8 mouse cellular contexts compared by ENCODE assay signal in the genomic region with DNA sequence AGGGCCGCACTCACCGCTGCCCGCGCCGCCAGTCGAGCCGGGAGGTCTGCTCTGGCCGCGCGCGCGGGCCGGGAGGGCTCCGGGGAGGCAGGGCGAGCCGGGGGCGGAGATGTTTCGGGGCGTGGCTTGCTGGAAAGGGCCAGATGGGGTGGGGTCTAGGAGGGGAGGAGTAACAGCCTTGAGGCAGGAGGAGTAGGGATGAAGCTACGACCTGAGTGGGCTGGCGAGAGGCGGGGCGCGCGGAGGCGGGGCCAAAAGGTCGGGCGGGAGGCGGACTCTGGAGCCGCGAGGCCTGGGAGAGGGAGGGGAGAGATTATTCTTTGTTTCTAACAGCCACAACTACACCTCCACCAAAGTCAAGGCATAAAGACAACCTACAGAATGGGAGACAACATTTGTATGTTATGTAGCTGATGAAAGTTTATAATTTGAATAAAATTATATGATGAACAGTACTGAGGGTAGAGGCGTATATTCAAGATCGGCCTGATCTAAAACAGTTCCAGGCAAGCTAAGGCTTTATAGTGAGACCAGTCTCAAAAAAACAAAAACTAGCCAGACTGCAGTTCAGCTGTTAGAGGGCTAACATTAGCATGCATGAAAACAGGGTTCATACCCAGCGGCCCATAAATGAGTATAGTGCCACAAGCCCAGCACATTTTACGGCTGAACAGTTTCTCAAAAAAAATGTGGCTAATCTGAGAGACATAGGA.
A peak's percentile ranks its signal among the peaks of the same experiment; 100 is the strongest.
DNase-seq lines count a peak whose midpoint lies in the region; ATAC-seq and TF ChIP-seq lines count a peak whose summit lies in the region.

No protein-coding gene starts in this region.

- H3K27me3 ChIP-seq in cerebellum, adult 2 months (ENCODE audit: control insufficient read depth, insufficient read depth, low read length) = no peaks in the 10 kb centered on the region
- no peaks in the 10 kb centered on the region for H3K27me3 ChIP-seq in forebrain, postnatal 0 days (ENCODE audit: insufficient read depth, low read length)
- no peaks in the 10 kb centered on the region for H3K27me3 ChIP-seq in lung, embryonic 16.5 days (ENCODE audit: control insufficient read depth, insufficient read depth, low read depth, low read length)
- H3K27me3 ChIP-seq in thymus, adult 2 months (ENCODE audit: control insufficient read depth, insufficient read depth, low read length) = no peaks in the 10 kb centered on the region; the same call in 1 of the 2 replicates

- H3K9ac ChIP-seq in forebrain, postnatal 0 days = peak overlapping the region; percentile 57
- H3K9ac ChIP-seq in lung, embryonic 16.5 days (ENCODE audit: low read length) = peak overlapping the region; percentile 91

- no peaks in the 10 kb centered on the region for H3K9me3 ChIP-seq in forebrain, postnatal 0 days (ENCODE audit: low read length)
- peaks cover 3% of the 10 kb centered on the region; the same call in 1 of the 2 replicates for H3K9me3 ChIP-seq in lung, embryonic 16.5 days (ENCODE audit: control insufficient read depth, low read length)

- TF ChIP-seq POLR2A in cerebellum, adult 2 months (IDR thresholded peaks at IDR 0.05; ENCODE audit: borderline replicate concordance, insufficient read depth, low read length) = no peak
- TF ChIP-seq POLR2A in thymus, adult 2 months (IDR thresholded peaks at IDR 0.05; ENCODE audit: control insufficient read depth, extremely low read depth, insufficient read depth, low read length, poor library complexity) = peak; percentile 37; the same call in 1 of the 2 replicates

- ATAC-seq in forebrain, postnatal 0 days = peak; percentile 92
- ATAC-seq in lung, embryonic 16.5 days (ENCODE audit: low read depth) = peak; percentile 97

- H3K36me3 ChIP-seq in forebrain, postnatal 0 days (ENCODE audit: insufficient read depth) = no peaks in the 10 kb centered on the region
- peaks cover 6% of the 10 kb centered on the region; the same call in 1 of the 2 replicates for H3K36me3 ChIP-seq in lung, embryonic 16.5 days (ENCODE audit: control insufficient read depth, insufficient read depth, low read length)
- no peaks in the 10 kb centered on the region for H3K36me3 ChIP-seq in thymus, adult 2 months (ENCODE audit: control insufficient read depth, insufficient read depth, low read length)

- no peak overlapping the region for H3K27ac ChIP-seq in cerebellum, adult 2 months (ENCODE audit: insufficient read depth, low read length)
- peak overlapping the region; percentile 67; the same call in 1 of the 2 replicates for H3K27ac ChIP-seq in forebrain, postnatal 0 days (ENCODE audit: low read depth, low read length)
- H3K27ac ChIP-seq in lung, embryonic 16.5 days (ENCODE audit: low read length) = peak overlapping the region; percentile 89
- no peak overlapping the region for H3K27ac ChIP-seq in thymus, adult 2 months (ENCODE audit: control insufficient read depth, insufficient read depth, low read length)

- WGBS in cerebellum, adult 2 months = 5% methylated on average over 35 of the region's 35 CpGs
- 5% methylated on average over 34 of the region's 35 CpGs for WGBS in forebrain, postnatal 0 days
- WGBS in lung, embryonic 16.5 days = 8% methylated on average over 35 of the region's 35 CpGs
- WGBS in thymus, adult 2 months = 11% methylated on average over 35 of the region's 35 CpGs

- peak overlapping the region; percentile 98 for H3K4me2 ChIP-seq in forebrain, postnatal 0 days (ENCODE audit: low read depth)
- peak overlapping the region; percentile 72 for H3K4me2 ChIP-seq in lung, embryonic 16.5 days (ENCODE audit: low read depth, low read length)

- peak; percentile 77 for DNase-seq in MEL-GATA-1-ER (ENCODE audit: extremely low read depth, low read depth)
- DNase-seq in cerebellum, adult 2 months = peak; percentile 66 to 69
- peak; percentile 81 for DNase-seq in forebrain, postnatal 0 days
- DNase-seq in heart, postnatal 4 days = peak; percentile 97
- peak; percentile 63 to 71 for DNase-seq in layer of hippocampus, adult 8-10 months (ENCODE audit: low spot score in 2 of 2)
- DNase-seq in ovary, adult 18-20 months (ENCODE audit: low spot score) = peak; percentile 94
- peak; percentile 92 for DNase-seq in thymus, adult 2 months

- no peaks in the 10 kb centered on the region for H3K4me1 ChIP-seq in cerebellum, adult 2 months (ENCODE audit: control insufficient read depth, insufficient read depth, low read length)
- peaks cover 6% of the 10 kb centered on the region; the same call in 1 of the 2 replicates for H3K4me1 ChIP-seq in forebrain, postnatal 0 days (ENCODE audit: insufficient read depth)
- peaks cover 15% of the 10 kb centered on the region for H3K4me1 ChIP-seq in lung, embryonic 16.5 days (replicated peaks; ENCODE audit: control insufficient read depth, insufficient read depth, low read length)
- peaks cover 4% of the 10 kb centered on the region for H3K4me1 ChIP-seq in thymus, adult 2 months (replicated peaks; ENCODE audit: control insufficient read depth, insufficient read depth, low read length)

- TF ChIP-seq CTCF in cerebellum, adult 2 months (IDR thresholded peaks at IDR 0.05; ENCODE audit: borderline replicate concordance, insufficient read depth, low read depth, low read length) = no peak
- no peak for TF ChIP-seq CTCF in forebrain, postnatal 0 days (IDR thresholded peaks at IDR 0.05; ENCODE audit: low read depth)
- TF ChIP-seq CTCF in thymus, adult 2 months (IDR thresholded peaks at IDR 0.05; ENCODE audit: borderline replicate concordance, control insufficient read depth, extremely low read depth, insufficient read depth, low read length, poor library complexity) = 0 out of 2 replicates have a peak, but pooled peaks have one; percentile 15

- peak overlapping the region; percentile 35 for H3K4me3 ChIP-seq in cerebellum, adult 2 months (replicated peaks; ENCODE audit: insufficient read depth, low read depth, low read length)
- peak overlapping the region; percentile 63 for H3K4me3 ChIP-seq in forebrain, postnatal 0 days (ENCODE audit: low read depth, low read length)
- H3K4me3 ChIP-seq in lung, embryonic 16.5 days (ENCODE audit: low read length) = peak overlapping the region; percentile 84
- H3K4me3 ChIP-seq in thymus, adult 2 months (ENCODE audit: control insufficient read depth, insufficient read depth, low read length) = peak overlapping the region; percentile 73

Comparison
In these comparisons a context has a peak if more than half of its experiments do, and no peak if none do; other contexts are left out.
1. H3K27ac ChIP-seq: peak in forebrain, postnatal 0 days (single experiment) and lung, embryonic 16.5 days (single experiment); none in cerebellum, adult 2 months (single experiment) and thymus, adult 2 months (single experiment).
2. Peak in every context shown above with its lines, with median percentiles within 50 percentile points of each other: DNase-seq and H3K4me3 ChIP-seq.